Mouse (Mus musculus) liver, postnatal 0 days (tissue): ENCODE measurements around the gene Ttc39a.

Experiments used
- CTCF ChIP-seq: sonication (generic); IDR thresholded peaks from 2 replicates; pipeline ENCODE4 v1.5.1; 2016; ENCODE audit warnings: antibody characterized with exemption, low read depth
- EP300 ChIP-seq: IDR thresholded peaks from 2 replicates; pipeline ENCODE4 v1.6.1; 2016; ENCODE audit warnings: antibody characterized with exemption, low read depth, mild to moderate bottlenecking

DNA sequence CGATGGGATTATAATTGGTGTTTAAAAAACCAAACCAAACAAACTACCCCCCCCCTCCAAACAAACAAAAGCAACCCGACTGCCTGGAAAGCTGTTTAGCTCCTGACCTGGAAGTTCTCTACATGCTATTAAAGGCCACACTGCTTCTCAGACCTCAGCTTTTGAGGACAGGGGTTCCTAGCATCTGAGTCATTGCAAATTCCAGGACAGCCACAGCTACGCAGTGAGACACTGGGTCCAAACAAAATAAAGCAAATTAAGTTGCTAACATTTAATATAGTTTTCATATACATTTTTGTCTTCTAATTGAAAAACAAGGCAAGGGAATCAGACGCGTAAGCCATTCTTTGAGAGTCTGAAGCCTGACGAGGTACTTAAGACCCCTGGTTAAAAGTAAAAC, 38.0 kb downstream of the Ttc39a start:
- no peak for TF ChIP-seq CTCF
- TF ChIP-seq EP300 = no peak
